Mouse (Mus musculus) gastrocnemius, adult 2 months (tissue): ENCODE measurements around the gene Erich4. TPM values are rescaled to one million over a fixed set of nuclear protein-coding genes. Genes with fewer than 3 reads are reported as not detected.

Source experiments
- DNase-seq: peaks from one replicate; pipeline ENCODE4 v3.0.0; 2022
- H3K27ac ChIP-seq: fragments of 200-600 bp; 2 replicates; pipeline ENCODE4 v1.8.1; 2022; ENCODE audit warnings: mild to moderate bottlenecking
- H3K4me3 ChIP-seq: fragments of 200-600 bp; 2 replicates; pipeline ENCODE4 v1.8.1; 2022; ENCODE audit warnings: mild to moderate bottlenecking, moderate library complexity
- CTCF ChIP-seq: fragments of 200-600 bp; IDR thresholded peaks from 2 replicates; pipeline ENCODE4 v1.8.1; 2022; ENCODE audit warnings: antibody characterized with exemption, mild to moderate bottlenecking, moderate library complexity
- intact Hi-C: fragments of 180-260 bp; cut with DNase I; formaldehyde crosslinking; loops from one replicate; pipeline ENCODE4 v1.15.1; 2025
- total RNA-seq, 2 experiments: library from RNA; stranded (reverse); gene quantifications; 2 replicates each; pipeline ENCODE4 v1.2.3; 2021

The Erich4 gene
- total RNA-seq, 2 experiments from 2014 or later: not detected

DNA sequence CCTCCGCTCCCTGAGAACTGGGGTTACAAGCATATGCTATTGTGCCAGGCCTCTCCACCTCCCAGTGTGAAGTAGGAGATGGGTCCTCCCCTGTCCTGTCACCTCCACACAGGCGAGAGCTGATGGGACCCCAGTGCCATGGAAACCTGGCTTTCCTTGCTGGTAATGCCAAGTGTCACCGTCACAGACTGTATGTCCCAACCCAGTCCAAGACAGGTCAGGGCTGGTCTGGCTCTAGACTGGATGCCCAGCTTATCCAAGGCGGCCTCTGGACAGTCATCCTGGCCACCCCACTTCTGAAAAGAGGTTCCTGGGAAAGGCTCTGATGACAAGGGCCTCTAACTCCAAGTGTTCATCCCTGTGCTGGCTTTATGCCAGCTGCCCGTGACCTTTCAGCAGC is 21.4 kb upstream of the Erich4 start:
- peak overlapping the region; percentile 56 for H3K27ac ChIP-seq
- H3K4me3 ChIP-seq: no peak overlapping the region
- intact Hi-C loops: no loop called here
- TF ChIP-seq CTCF: no peak
- DNase-seq: no peak

DNA sequence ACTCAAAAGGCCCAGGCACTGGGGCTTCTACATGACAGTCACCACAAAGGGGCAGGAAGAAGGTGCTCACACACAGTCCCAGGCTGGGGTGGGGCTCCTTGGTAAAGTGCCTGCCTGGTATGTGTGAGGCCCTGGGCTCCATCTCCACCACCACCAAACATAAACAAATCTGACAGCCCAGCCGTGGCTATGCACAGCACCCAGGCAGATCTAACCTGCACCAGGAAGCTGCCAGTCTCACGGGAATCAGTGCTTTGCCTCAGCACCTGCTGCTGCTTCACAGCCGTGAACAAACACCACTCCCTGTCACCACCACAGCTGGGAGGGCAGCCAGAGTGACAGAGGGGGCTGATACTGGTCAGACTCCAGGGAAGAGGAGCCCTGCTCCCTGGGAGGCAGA is 20.7 kb upstream of the Erich4 start:
- no peak overlapping the region for H3K4me3 ChIP-seq
- H3K27ac ChIP-seq: peak overlapping the region; percentile 56
- no peak for DNase-seq
- TF ChIP-seq CTCF: no peak
- intact Hi-C loops: no loop called here

DNA sequence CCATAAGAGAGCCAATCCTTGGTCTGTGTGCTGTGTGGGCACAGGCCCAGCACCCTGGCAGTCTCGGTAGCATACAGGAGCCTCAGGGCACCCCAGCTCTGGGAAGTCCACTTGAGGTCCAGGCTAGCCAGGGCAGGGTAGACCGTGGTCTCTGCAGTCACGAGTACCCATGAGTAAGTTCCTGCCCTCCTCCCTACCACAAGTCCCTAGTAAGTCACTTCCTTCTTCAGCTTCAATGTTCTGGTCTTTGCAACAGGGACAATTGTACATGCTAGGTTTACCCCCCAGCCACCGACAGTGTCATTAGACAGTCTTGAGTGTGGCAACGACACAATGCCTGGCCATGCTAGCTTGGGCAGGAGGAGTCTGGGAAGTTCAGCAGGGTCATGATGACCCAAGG is 17.0 kb upstream of the Erich4 start:
- Histone ChIP-seq H3K27ac (no peak overlapping the region), H3K4me3 (no peak overlapping the region)
- no peak for TF ChIP-seq CTCF
- no peak for DNase-seq
- intact Hi-C loops: no loop called here

DNA sequence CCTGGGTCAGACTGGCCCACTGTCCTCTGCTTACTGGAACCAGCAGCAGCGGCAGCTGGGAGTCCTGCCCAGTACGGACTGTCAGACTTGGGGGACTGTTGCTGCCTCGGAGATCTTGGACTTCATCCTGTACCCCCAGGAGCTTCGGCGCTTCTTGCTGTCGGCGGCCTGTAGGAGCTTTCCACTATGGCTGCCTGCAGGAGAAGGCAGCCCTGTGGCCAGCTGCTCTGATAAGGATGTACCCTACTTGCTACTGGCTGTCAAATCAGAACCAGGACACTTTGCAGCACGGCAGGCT is 12.6 kb upstream of the Erich4 start:
- TF ChIP-seq CTCF: no peak
- DNase-seq: no peak
- H3K4me3 ChIP-seq: peak overlapping the region; percentile 72
- intact Hi-C loops: no loop called here
- H3K27ac ChIP-seq: peak overlapping the region; percentile 83

DNA sequence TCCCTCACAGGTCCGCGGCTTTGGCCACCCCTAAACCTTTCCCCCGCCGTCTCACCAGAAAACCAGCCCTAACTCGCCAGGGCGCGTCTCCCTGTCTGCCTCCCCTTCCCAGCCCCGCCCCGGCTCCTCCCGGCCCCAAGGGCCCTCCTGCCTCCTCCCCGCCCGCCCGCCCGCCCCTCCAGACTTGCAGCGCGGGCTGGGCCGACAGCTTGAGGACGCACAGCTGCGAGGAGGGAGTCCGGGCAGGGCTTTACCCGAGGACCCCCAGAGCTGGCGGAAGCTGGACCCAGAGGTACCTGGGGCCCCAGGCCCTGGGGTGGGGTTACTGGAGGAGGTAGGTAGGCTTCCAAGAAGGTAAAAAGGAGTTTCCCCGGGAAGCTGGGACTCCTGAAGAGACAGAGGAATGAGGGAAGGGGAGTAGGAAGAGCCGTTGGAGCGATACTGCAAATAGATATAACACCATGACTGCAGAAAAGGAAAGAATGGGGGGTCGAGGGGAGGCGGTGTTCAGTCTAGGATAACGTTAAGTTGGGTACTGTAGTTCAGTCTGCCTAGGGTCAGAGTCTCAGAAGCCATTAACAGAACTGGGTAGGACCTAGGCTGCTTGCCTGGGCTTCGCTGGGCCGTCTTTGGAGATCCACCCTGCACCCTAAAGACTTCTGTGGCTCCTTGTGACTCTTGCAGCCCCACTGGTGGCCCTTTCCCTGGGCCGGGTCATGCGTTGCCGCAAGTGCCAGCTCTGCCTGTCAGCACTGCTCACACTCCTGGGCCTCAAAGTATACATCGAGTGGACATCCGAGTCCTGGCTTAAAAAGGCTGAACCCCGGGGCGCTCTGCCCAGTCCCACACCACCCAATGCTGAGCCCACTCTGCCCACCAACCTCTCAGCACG is 12.0 kb upstream of the Erich4 start:
- no peak for TF ChIP-seq CTCF
- Histone ChIP-seq H3K27ac (peak overlapping the region; percentile 83), H3K4me3 (peak overlapping the region; percentile 72)
- DNase-seq: peak; percentile 88
- intact Hi-C loops: no loop called here

DNA sequence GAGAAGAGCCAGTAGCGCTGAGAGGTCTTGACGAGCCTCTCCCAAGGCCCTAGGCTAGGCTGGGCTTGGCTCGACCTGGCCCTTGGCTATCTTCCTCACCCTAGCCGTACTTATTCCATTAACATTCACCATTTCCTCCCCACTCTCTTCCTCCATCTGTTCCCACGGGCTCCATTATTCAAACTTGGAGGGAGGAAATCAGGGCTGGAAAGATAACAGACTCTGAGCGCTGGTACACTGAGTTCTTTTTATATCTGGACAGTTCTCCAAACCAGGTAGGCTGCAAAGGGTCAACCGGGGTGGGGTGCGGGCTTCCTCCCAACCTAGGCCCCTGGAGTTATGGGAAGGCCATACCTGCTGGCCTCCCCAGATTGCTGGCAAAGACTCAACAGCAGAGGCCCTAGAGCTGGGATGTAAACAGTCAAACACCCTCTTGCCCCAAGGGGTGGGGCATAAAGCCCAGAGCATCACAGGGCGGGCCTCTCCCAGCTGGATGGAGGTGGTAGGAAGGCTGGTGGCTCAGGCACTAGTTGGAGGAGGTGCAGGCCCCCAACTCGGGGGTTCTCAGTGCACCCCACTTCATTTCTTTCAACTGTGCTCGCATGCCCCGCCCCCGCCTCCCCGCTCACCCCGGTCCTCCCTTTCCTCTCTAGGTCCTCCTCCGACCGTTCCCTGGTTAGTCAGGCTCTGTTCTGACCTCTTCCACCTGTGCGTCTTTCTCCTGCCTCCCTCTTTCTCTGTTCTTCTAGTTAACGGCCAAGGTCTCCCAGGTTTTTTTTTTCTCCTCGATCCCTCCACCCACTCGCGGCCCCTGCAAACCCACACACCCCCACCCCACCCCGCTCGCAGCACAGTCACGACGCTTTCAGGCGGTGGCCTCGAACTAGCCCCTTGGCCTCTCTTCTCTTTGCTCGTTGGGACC is 11.1 kb upstream of the Erich4 start, which contains the start of gene B3gnt8:
Gene B3gnt8 (plus strand): TSS at position 146 of the 922 bp plus-strand sequence.
- no peak for TF ChIP-seq CTCF
- intact Hi-C loops: no loop called here
- DNase-seq: peak; percentile 78
- Histone ChIP-seq H3K27ac (peak within 1 kb of the TSS; percentile 83), H3K4me3 (peak within 1 kb of the TSS; percentile 72)

DNA sequence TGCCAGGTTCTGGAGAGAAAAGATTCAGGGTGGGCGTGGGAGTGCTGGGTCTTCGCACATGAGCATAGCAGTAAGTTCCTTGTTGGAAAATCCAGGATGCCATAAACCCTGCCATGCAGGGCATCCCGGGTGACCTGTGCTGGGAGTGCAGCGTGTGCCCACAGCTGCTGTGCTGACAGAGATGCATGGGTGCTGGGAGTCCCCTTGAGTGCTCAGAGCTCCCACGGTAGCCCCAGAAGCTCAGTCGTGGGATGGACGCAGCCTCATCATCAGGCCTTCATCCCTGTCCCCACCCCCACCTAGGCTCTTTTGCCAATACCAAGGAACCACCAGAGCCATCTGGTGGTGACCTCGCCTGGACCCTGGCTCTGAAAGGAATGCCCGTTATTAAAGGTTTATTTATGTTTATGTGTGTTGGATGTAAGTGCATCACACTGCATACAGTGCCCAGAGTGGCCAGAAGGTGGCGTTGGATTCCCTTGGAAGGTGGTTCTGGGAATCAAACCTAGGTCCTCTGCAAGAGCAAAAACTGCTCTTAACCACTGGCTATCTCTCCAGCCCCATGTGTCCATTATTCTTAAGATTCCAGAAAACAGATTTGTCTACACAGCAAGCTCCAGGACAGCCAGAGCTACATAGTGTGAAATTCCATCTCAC is 10.0 kb upstream of the Erich4 start:
- Histone ChIP-seq H3K27ac (peak overlapping the region; percentile 83), H3K4me3 (peak overlapping the region; percentile 72; the same call in 1 of the 2 replicates)
- peak; percentile 62 for TF ChIP-seq CTCF
- DNase-seq: peak; percentile 54
- intact Hi-C loops: no loop called here

DNA sequence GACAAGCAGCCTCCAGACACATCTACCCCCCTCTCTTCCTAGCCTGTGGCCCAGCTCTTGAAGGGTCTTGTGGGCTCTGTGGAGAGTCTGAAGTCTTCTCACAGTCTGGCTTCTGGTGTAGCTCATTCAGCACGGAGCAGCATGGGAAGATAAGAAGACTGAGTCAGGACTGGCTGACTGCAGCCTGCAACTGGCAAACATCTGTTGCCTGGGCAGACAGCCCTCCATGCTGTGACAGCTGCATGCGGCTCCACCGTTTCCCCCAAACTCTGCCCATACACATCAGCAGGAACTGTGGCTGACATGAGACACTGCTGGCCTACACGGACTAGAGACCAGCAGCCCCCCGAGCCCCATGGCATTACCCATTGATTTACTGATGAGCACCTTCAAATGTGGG is 9.2 kb upstream of the Erich4 start:
- TF ChIP-seq CTCF: no peak
- peak; percentile 43 for DNase-seq
- intact Hi-C loops: no loop called here
- Histone ChIP-seq H3K4me3 (no peak overlapping the region), H3K27ac (0 out of 2 replicates have a peak overlapping the region, but pooled peaks have one; percentile 83)

DNA sequence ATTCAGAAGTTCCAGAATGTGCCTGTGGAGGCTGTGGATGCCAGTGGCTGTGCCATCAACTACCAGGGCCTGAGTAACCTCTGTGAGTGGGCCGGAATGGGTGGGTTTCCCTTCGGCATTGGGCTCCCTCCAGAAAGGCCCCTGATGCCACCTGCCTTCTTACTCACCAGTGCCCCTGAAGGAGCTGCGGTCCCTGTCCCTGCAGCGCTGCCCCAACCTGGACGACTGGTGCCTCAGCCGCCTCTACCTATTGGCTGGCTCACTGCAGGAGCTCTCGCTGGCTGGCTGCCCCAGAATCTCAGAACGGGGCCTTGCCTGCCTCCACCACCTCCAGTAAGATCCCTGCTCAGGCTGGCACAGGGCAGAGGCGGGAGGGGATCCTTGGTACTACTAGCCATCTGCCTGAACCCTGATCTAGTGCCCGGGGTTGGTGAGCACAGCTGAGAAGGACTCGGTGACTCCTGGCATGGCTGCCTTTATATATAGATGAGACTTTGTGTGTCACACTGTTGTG is 8.2 kb upstream of the Erich4 start:
- DNase-seq: peak; percentile 42
- no peak overlapping the region for H3K4me3 ChIP-seq
- no peak overlapping the region for H3K27ac ChIP-seq
- intact Hi-C loops: no loop called here
- TF ChIP-seq CTCF: no peak

DNA sequence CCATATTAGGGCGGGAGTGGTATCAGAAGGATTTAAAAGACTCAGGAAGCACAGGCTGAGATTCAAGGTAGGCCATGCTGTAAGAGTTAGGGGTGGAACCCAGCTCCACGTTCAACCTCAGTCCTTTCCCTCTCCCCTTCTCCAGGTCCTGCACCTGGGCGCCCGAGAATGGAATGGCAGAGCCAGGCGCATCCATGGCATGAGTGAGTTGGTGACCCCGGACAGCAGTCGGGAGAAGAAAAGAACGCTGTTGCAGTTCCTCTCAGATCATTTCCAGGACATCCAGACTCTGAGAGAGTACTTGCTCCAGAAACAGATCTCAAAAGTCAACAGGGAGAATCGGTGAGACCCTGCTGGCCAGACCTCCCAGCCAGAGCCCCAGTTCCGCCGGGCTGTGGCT is 5.1 kb upstream of the Erich4 start:
- no peak for DNase-seq
- Histone ChIP-seq H3K27ac (no peak overlapping the region), H3K4me3 (no peak overlapping the region)
- intact Hi-C loops: no loop called here
- TF ChIP-seq CTCF: no peak

DNA sequence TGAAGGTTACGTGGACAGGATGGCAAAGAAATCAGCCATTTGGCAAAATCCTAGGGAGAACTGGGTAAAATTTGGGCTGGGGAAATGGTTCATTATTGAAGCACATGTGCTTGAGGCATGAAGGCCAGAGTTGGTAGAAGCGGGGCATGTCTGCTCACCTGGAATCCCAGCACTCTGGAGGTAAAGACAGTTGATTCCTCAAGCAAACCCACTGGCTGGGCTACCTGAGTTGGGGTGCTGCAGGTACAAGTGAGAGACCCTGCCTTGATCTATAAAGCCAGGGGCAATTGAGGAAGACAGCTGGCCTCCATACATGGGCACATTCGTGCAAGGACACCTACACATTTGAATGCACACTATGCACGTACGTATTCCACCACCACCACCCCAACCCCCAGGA is 4.4 kb upstream of the Erich4 start:
- TF ChIP-seq CTCF: no peak
- no peak for DNase-seq
- peak overlapping the region; percentile 89 for H3K27ac ChIP-seq
- peak overlapping the region; percentile 86 for H3K4me3 ChIP-seq
- intact Hi-C loops: no loop called here

DNA sequence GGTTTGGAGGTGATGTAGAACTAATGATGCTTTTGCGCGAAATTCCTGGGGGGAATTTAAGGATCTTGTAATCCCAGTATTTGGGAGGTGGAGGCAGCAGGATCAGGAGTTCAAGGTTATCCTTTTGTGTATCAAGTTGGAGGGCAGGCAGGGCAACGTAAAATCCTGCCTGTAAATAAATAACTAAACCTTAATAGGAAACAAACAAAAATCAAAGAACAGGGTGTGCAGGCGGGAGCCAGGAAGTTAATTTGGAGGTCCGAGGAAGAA is 4.0 kb upstream of the Erich4 start:
- TF ChIP-seq CTCF: no peak
- DNase-seq: no peak
- Histone ChIP-seq H3K27ac (peak overlapping the region; percentile 89), H3K4me3 (peak overlapping the region; percentile 86)
- intact Hi-C loops: no loop called here
